In the genomic region with DNA sequence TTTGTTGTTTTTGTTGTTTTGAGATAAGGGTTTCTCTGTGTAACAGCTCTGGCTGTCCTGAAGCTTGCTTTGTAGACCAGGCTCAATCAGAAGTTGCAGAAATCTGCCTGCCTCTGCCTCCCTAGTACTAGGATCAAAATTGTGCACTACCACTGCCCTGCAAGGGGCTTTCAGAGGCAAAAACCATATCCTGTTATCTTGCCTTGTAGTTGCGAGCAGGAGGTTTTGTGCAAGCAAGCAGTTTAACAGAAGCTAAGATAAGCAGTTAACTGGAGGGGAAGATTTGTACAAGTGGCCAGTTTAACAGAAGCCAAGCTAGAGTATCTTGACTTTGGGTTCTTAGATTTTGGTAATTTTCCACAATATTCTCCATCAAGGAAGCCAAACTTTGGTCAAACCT, we compare ENCODE assay signal across 12 mouse cellular contexts. TPM values are rescaled to one million over a fixed set of nuclear protein-coding genes. Genes with fewer than 3 reads are reported as not detected.
DNase-seq lines count a peak whose midpoint lies in the region; ATAC-seq lines count a peak whose summit lies in the region.
"Had no signal": no experiment of that assay in that cellular context is flagged by ENCODE, and none has a peak within 500 bp of the region (broad histone marks: within the 10 kb centered on the region; RNA-seq: fewer than 3 reads in every experiment).

No protein-coding gene starts in this region.

- peaks cover 42% of the 10 kb centered on the region for H3K36me3 ChIP-seq in liver, embryonic 13.5 days
- peaks cover 52% of the 10 kb centered on the region for H3K36me3 ChIP-seq in midbrain, embryonic 13.5 days

- ATAC-seq in cerebellum, adult (ENCODE audit: insufficient number of reproducible peaks, low FRiP score, low TSS enrichment): no peak
- ATAC-seq in liver, embryonic 13.5 days (ENCODE audit: low read depth): no peak
- ATAC-seq in midbrain, embryonic 13.5 days: no peak

- H3K4me1 ChIP-seq in liver, embryonic 13.5 days (replicated peaks): peaks cover 14% of the 10 kb centered on the region
- no peaks in the 10 kb centered on the region for H3K4me1 ChIP-seq in midbrain, embryonic 13.5 days (replicated peaks)
- H3K4me1 ChIP-seq: lung, embryonic 15.5 days had no signal

- no peak overlapping the region for H3K4me2 ChIP-seq in liver, embryonic 13.5 days
- H3K4me2 ChIP-seq in midbrain, embryonic 13.5 days (replicated peaks): no peak overlapping the region

- peak overlapping the region; percentile 96; the same call in 1 of the 2 replicates for H3K4me3 ChIP-seq in liver, embryonic 13.5 days (replicated peaks)
- H3K4me3 ChIP-seq in midbrain, embryonic 13.5 days (replicated peaks): peak overlapping the region; percentile 86
- H3K4me3 ChIP-seq: left cerebral cortex, adult 2 months had no signal

- 76% methylated on average over 1 of the region's 1 CpGs for WGBS in liver, embryonic 13.5 days (ENCODE audit: insufficient replicate concordance)
- WGBS in midbrain, embryonic 13.5 days: 87% methylated on average over 1 of the region's 1 CpGs

- no peak overlapping the region for H3K27ac ChIP-seq in liver, embryonic 13.5 days
- no peak overlapping the region for H3K27ac ChIP-seq in midbrain, embryonic 13.5 days
- H3K27ac ChIP-seq: left cerebral cortex, adult 2 months; lung, embryonic 15.5 days had no signal

- no peak overlapping the region for H3K9ac ChIP-seq in liver, embryonic 13.5 days
- H3K9ac ChIP-seq in midbrain, embryonic 13.5 days (replicated peaks): no peak overlapping the region
- H3K9ac ChIP-seq: lung, embryonic 15.5 days had no signal

- H3K27me3 ChIP-seq in liver, embryonic 13.5 days: no peaks in the 10 kb centered on the region
- no peaks in the 10 kb centered on the region for H3K27me3 ChIP-seq in midbrain, embryonic 13.5 days
- H3K27me3 ChIP-seq: lung, embryonic 15.5 days had no signal

- peak; percentile 17 to 62 for DNase-seq in cerebellum, postnatal 10 days
- DNase-seq in liver, embryonic 13.5 days: no peak
- no peak for DNase-seq in liver
- peak; percentile 1 for DNase-seq in Muller cell, postnatal 12 days (ENCODE audit: inconsistent ontology term)
- no peak for DNase-seq in right cerebral cortex, postnatal 25 days
- DNase-seq in frontal cortex, postnatal 36 days (ENCODE audit: low spot score in 2 of 2): no peak
- DNase-seq: cerebellum, adult 2 months; kidney, adult 18-20 months had no signal

- H3K9me3 ChIP-seq in liver, embryonic 13.5 days (replicated peaks): peaks cover 38% of the 10 kb centered on the region
- H3K9me3 ChIP-seq in midbrain, embryonic 13.5 days: peaks cover 56% of the 10 kb centered on the region

RNA-seq across cellular contexts. Expression of gene Trim24, which starts 2.2 kb away (rescaled TPM):
- polyA plus RNA-seq in liver, embryonic 13.5 days (2015; fragmentation: Nextera tagmentation; extraction: Ambion mirVana): 4.0 and 4.1 TPM in 2 replicates
- 28.5 and 30.8 TPM in 2 replicates for polyA plus RNA-seq in midbrain, embryonic 13.5 days (2015; fragmentation: Nextera tagmentation; extraction: Ambion mirVana)

Comparison
In these comparisons a context has a peak if more than half of its experiments do, and no peak if none do; other contexts are left out.
1. DNase-seq: peak in cerebellum, postnatal 10 days (2 of 2) and Muller cell, postnatal 12 days (single experiment); none in liver, embryonic 13.5 days (single experiment), liver (single experiment), right cerebral cortex, postnatal 25 days (single experiment) and frontal cortex, postnatal 36 days (0 of 2).